Mouse (Mus musculus) cerebellum, adult 11 months (tissue): ENCODE data around the gene Cavin1.

Experiments used
- DNase-seq: peaks from one replicate; pipeline ENCODE4 v3.0.0; 2022

The Cavin1 gene

GRCm38 (mm10) chr11:100949540-100949939, 21.1 kb downstream of the Cavin1 start:
- DNase-seq: no peak

- no peak for DNase-seq
Measured at GRCm38 (mm10) chr11:100948317-100948716, 22.4 kb downstream of the Cavin1 start.

- DNase-seq: no peak
Measured at GRCm38 (mm10) chr11:100947548-100947947, 23.1 kb downstream of the Cavin1 start.

- DNase-seq: no peak
Measured at GRCm38 (mm10) chr11:100946862-100947261, 23.8 kb downstream of the Cavin1 start.

GRCm38 (mm10) chr11:100942388-100942787, 28.3 kb downstream of the Cavin1 start:
- no peak for DNase-seq

DNA sequence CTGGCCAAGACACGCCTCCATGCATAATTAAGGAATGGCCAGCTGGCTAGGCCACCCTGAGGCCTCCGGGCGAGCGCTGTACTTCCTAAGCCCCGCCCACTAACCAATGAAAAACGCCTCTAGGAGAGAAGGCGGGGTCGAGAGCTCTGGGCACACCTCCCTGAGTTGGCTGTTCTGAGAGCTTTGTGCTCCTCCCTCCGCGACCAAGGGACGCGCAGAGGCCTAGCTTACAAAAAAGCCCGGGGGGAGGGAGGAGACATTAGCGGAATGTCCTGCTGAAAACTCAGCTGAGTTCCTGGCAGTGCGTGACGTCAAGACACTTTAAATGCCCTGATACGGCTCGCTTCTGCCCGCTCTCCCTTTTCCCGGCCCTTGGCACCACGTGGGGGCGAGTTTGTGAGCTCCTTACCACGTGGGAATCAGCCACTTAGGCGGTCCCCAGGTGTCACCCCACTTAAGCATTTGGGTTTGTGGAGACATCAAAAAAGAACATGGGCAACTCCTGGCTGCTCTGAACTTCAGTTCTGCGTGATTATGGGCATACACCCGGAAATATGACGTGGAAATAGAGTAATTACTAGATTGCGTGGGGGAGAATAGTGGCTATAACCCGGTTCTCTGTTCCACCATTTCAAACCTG, 31.1 kb downstream of the Cavin1 start, which contains the start of gene Stat3:
Stat3 (minus strand) TSS at position 29 of the 640 bp plus-strand sequence.
- DNase-seq: peak; percentile 99

GRCm38 (mm10) chr11:100938711-100939511, 31.8 kb downstream of the Cavin1 start:
- DNase-seq: peak; percentile 29

GRCm38 (mm10) chr11:100938112-100938511, 32.6 kb downstream of the Cavin1 start:
- DNase-seq: no peak

- DNase-seq: no peak
Measured at GRCm38 (mm10) chr11:100937295-100937694, 33.4 kb downstream of the Cavin1 start.

DNA sequence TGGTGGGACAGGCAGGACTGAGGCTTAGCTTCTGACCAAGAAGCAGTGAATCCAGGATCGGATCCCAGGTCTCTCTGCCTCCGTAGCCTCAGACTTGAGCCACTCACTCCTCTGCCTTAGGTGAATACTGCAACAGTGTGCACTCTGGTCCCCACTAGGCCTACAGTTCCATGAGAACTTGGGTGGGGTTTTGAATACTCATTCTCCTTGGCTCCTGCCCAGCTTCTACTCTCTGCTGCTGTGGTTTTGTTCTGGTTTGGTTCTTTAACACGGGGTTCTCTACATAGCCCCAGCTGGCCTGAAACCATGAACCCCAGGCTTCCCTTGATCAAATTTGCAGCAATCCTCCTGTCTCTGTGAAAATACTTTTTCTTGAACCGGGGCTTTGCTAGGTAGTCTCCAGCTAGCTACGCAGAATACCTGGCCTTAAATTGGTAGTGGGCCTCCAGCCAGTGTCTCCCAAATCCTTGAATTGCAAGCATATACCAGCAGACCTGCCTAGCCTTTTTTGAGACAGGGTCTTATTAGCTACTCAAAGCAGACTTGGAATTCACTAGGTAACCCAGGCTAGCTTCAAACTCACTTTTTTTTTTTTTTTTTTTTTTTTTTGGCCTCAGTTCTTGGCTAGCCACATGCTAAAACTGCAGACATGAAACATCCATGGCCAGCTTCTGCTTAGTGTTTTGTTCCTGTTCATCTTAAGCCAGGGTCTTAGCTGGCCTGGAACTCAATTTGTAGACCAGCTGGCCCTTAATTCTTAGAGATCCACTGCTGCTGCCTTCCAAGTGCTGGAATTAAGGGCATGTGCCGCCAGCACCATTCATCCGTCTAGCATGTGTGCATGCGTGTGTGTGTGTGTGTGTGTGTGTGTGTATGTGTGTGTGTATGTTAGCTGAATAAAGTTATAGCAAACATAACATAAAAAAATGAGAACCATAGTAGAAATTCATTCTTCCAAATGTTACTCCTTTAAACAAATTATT, 35.0 kb downstream of the Cavin1 start:
- no peak for DNase-seq

DNA sequence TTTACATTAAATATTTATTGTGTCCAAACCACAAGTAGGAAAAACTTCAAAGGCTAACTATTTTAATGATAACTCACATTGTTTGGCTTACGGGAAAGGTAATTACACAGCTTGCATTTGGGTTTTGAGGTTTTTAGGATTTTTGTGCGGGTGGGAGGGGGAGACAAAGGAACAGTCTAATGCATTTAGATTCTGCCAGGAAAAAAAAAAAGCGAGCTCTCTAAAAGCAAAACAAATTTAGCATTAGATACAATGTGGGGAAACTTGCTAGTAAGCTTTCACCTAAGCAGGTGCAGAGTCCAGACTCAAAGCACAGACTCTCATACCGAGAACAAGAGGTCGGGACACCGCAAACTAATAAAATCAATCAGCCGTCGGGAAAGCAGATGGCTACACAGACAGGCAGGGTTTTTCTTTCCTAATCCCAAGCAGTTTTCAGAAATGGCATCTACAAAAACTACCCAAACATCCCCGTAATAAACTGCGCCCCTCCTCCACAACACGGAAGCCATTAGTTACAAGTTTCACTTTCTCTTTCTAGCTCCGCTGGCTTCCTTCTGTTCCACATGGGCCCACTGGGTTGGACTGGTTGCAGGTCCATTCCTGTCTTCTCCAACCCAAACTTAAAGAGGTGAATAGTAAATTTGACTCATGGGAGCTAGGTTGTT, 39.3 kb downstream of the Cavin1 start:
- no peak for DNase-seq

GRCm38 (mm10) chr11:100930611-100931010, 40.1 kb downstream of the Cavin1 start:
- DNase-seq: no peak

DNA sequence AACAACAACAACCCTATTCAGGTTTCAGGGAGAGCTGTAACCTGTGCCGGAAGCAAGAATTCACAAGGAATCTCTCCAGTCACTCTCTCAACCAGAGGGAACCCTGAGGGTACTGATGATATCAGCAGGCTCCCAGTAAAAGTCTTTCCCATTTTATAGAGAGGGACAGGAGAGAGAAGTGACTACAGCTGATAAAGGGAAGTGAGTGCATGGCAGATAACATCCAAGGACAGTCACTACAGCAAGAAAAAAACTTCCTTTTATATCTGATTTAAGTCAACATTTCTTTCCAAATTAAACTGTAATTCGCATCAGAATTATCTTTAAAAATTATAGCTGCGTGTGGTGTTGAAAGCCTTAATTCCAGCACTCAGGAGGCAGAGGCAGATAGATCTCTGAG, 43.3 kb downstream of the Cavin1 start:
- DNase-seq: no peak

DNA sequence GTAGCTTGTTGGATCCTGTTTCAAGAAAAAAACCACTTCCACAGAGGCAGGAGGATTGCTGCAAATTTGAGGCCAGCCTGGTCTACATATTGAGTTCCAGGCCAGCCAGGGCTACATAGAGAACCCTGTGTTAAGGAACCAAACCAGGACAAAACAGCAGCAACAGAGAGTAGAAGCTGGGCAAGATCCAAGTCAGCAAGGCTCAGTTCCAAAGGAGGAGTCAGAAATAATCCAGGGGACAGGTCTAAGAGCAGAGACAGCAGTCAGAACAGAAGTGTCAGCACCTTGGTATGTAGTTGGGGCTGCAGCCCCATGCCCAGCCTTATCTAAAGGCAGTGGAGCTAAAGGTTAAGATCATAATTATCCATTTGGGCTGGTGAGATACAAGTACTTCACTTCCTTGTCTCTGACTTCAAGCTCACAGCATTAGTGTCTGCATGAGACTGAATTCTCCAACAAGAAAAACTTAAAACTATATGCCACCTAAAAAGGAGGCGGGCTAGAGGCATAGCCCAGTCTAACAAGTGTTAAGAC, 46.2 kb downstream of the Cavin1 start:
- DNase-seq: no peak

GRCm38 (mm10) chr11:100920887-100921624, 49.6 kb downstream of the Cavin1 start:
- no peak for DNase-seq

DNA sequence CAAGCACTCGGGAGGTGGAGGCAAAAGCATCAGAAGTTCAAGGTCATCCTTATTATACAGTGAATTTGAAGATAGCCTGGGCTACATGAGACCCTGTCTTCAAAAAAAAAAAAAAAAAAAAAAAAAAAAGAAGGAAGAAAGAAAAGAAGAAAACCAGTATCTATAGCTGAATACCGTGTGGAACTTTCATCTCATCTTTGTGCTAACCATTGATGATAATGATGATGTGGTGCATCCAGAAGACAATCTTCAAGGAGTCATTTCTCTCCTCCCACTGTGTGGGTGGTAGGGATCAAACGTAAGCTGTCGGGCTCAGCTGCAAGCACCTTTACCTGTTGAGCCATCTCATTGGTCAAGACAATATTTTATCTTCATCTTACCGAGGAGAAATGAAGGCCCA, 52.7 kb downstream of the Cavin1 start:
- DNase-seq: no peak

GRCm38 (mm10) chr11:100916432-100916971, 54.2 kb downstream of the Cavin1 start:
- no peak for DNase-seq

GRCm38 (mm10) chr11:100915063-100915462, 55.6 kb downstream of the Cavin1 start:
- DNase-seq: no peak

DNA sequence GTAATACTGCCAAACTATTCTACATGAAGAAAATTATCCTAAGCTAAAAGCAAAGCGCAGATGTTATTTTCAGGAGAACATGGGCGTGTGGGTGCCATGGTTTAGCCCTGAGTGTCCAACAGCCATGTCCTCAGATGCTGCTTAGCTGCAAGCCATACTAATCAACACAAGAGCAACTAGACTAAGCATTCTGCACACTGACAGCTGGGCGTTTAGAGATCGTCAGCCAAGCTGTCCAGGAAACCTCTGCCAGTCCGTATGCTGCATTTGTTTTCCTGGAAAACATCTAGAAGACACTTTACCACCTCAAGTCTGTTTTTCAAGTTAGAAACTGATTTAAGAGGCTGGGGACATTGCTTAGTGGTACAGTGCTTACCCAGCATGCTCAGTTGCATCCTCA, 56.3 kb downstream of the Cavin1 start:
- DNase-seq: no peak

- DNase-seq: no peak
Measured at GRCm38 (mm10) chr11:100912401-100913155, 58.1 kb downstream of the Cavin1 start.
